Mouse (Mus musculus) telencephalon, adult 2 months (tissue): ENCODE data around the gene Sirt2.

Experiments used
- DNase-seq: peaks from one replicate; pipeline ENCODE4 v3.0.0-alpha.2; 2011; ENCODE audit warnings: low read depth, low spot score

Sirt2 gene

GRCm38 (mm10) chr7:28833723-28834347, 67.3 kb downstream of the Sirt2 start, which contains the start of gene Lgals4:
Gene Lgals4, plus strand, starts transcription at chr7:28833854.
- DNase-seq, result no peak

- no peak for DNase-seq
Observed at GRCm38 (mm10) chr7:28836936-28837335, 70.4 kb downstream of the Sirt2 start.
